Mouse (Mus musculus) lung, postnatal 0 days (tissue): ENCODE data around the gene Thra.

Experiments used
- CTCF ChIP-seq: IDR thresholded peaks from 2 replicates; pipeline ENCODE4 v1.5.1; 2016; ENCODE audit warnings: antibody characterized with exemption, mild to moderate bottlenecking
- EP300 ChIP-seq: IDR thresholded peaks from 2 replicates; pipeline ENCODE4 v1.6.1; 2016; ENCODE audit warnings: antibody characterized with exemption, mild to moderate bottlenecking, control low read depth

DNA sequence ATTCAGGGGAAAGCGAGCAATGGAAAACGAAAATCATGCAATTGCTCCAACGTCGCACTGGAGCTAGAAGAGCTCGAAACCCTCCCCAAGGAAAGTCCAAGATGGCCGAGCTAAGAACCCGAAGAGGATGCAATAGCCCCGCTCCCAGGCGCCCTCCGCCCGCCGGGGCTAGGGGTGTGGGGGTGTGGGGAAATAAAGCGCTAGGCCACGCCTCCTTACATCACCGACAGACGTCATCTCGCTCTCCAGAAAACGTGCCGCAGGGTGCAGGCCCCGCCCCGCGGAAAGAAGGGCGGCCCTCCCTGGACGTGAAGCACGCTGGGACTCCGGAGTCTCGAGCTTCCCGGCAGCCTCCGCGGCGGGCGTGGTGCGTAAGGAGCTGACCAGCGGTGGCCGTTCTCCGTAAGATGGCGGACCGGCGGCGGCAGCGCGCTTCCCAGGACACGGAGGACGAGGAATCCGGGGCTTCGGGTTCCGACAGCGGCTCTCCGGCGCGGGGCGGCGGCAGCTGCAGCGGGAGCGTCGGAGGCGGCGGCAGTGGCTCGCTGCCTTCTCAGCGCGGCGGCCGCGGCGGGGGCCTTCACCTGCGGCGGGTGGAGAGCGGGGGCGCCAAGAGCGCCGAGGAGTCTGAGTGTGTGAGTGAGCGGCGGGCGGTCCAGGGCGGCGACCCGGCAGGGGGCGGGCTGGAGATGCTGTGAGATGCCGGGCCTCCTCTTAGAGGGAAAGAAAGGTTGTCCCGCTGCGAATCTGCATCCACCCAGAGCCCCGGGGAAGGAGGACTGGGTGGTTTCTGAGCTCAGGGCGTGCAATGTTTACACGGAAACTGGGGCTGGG lies 69.2 kb downstream of the Thra start:
- TF ChIP-seq CTCF (peak; percentile 64), EP300 (no peak)
